Mouse (Mus musculus) olfactory bulb, adult 2 months (tissue): ENCODE data around the gene Wdtc1. TPM values are rescaled to one million over a fixed set of nuclear protein-coding genes. Genes with fewer than 3 reads are reported as not detected.

Experiments
- H3K27ac ChIP-seq: fragments of 200-500 bp; 2 replicates; pipeline ENCODE4 v1.5.1; 2012; ENCODE audit warnings: low read depth, low read length; ENCODE audit not compliant: insufficient read depth
- H3K4me1 ChIP-seq: fragments of 200-500 bp; 2 replicates; pipeline ENCODE4 v1.6.1; 2012; ENCODE audit warnings: low read length; ENCODE audit not compliant: control insufficient read depth, insufficient read depth
- H3K4me3 ChIP-seq: fragments of 200-500 bp; 2 replicates; pipeline ENCODE4 v1.5.1; 2012; ENCODE audit warnings: mild to moderate bottlenecking, low read depth, low read length, moderate library complexity; ENCODE audit not compliant: insufficient read depth
- CTCF ChIP-seq: fragments of 200-500 bp; IDR thresholded peaks from 2 replicates; pipeline ENCODE4 v1.5.1; 2012; ENCODE audit warnings: low read depth, mild to moderate bottlenecking, low read length, moderate library complexity; ENCODE audit not compliant: insufficient read depth
- POLR2A ChIP-seq: fragments of 200-500 bp; IDR thresholded peaks from 2 replicates; pipeline ENCODE4 v1.6.1; 2012; ENCODE audit warnings: mild to moderate bottlenecking, low read depth, low read length, moderate library complexity; ENCODE audit not compliant: insufficient read depth
- WGBS: fragments of 180-500 bp; shearing (Covaris S2); methylation state at CpG from one replicate; pipeline ENCODE4 v1.1.7; 2018; 5-methylcytosine and 5-hydroxymethylcytosine counted together
- polyA plus RNA-seq: library from polyadenylated mRNA; stranded (reverse); fragments of >200 nt; gene quantifications from 2 replicates; pipeline ENCODE4 v1.2.4, GENCODE M21; 2012; ENCODE audit warnings: low replicate concordance; ENCODE audit not compliant: missing spikeins, insufficient read depth, insufficient read length

Gene Wdtc1
- polyA plus RNA-seq, 1 experiment, result not detected

DNA sequence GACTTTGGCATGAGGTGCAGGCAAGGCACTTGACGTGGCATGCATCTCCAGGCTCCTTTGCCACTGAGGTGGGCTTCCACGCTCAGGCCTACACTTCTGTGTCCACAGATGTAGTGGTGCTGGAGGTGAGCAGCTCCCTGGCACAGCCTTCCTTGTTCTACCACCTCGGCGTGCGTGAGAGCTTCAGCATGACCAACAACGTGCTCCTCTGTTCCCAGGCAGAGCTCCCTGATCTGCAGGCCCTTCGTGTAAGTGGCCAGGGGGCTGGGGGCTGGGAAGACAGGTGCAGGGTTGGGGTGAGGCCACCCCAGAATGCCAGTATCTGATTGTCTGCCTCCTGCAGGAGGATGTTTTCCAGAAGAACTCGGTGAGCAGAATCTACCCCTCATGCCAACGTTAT, 110.6 kb downstream of the Wdtc1 start:
- no peak overlapping the region for H3K4me3 ChIP-seq
- H3K27ac ChIP-seq, result no peak overlapping the region
- TF ChIP-seq POLR2A, result no peak
- no peak for TF ChIP-seq CTCF
- 64% methylated on average over 9 of the region's 9 CpGs for WGBS
- peaks cover 8% of the 10 kb centered on the region for H3K4me1 ChIP-seq

Other genes starting within 250 kb of the Wdtc1 start
- not detected in 2 replicates for gene Wasf2, start 223.0 kb downstream of the Wdtc1 start, polyA plus RNA-seq
- gene Cd164l2, start 141.3 kb downstream of the Wdtc1 start, polyA plus RNA-seq, result not detected in 2 replicates
- not detected in 2 replicates for gene Gpr3, start 140.9 kb downstream of the Wdtc1 start, polyA plus RNA-seq
- not detected in 2 replicates for gene Map3k6, start 112.7 kb downstream of the Wdtc1 start, polyA plus RNA-seq
- not detected in 2 replicates for gene Sytl1, start 90.4 kb downstream of the Wdtc1 start, polyA plus RNA-seq
- gene Tmem222, start 75.7 kb downstream of the Wdtc1 start, polyA plus RNA-seq, result not detected in 2 replicates
- not detected in 2 replicates for gene Slc9a1, start 16.2 kb upstream of the Wdtc1 start, polyA plus RNA-seq
- gene Tent5b, start 126.7 kb upstream of the Wdtc1 start, polyA plus RNA-seq, result not detected in 2 replicates
- gene Trnp1, start 145.1 kb upstream of the Wdtc1 start, polyA plus RNA-seq, result not detected in 2 replicates
- not detected in 2 replicates for gene Kdf1, start 165.5 kb upstream of the Wdtc1 start, polyA plus RNA-seq
- 355 TPM in 1 of 2 replicates, not detected in the other for gene Nudc, start 192.5 kb upstream of the Wdtc1 start, polyA plus RNA-seq
- gene Nr0b2, start 199.9 kb upstream of the Wdtc1 start, polyA plus RNA-seq, result not detected in 2 replicates
- gene Gpatch3, start 221.3 kb upstream of the Wdtc1 start, polyA plus RNA-seq, result not detected in 2 replicates
- gene Gpn2, start 230.9 kb upstream of the Wdtc1 start, polyA plus RNA-seq, result not detected in 2 replicates
- gene Sfn, start 248.7 kb upstream of the Wdtc1 start, polyA plus RNA-seq, result not detected in 2 replicates